Mouse (Mus musculus) liver, embryonic 16.5 days (tissue): ENCODE results near the gene Slc17a5. TPM values are rescaled to one million over a fixed set of nuclear protein-coding genes. Genes with fewer than 3 reads are reported as not detected.

Experiments used
- polyA plus RNA-seq: library from polyadenylated mRNA; unstranded; fragments of >200 nt; fragmentation: Nextera tagmentation; extraction: Ambion mirVana; gene quantifications from 2 replicates; pipeline ENCODE4 v1.2.1, GENCODE M21; 2015

Slc17a5 gene
- polyA plus RNA-seq, 1 experiment from 2014 or later, result 5.8 TPM

Other genes starting within 250 kb of the Slc17a5 start
- gene Gsta2, start 232.3 kb downstream of the Slc17a5 start, polyA plus RNA-seq, result 0.25 TPM in 1 of 2 replicates, not detected in the other
- not detected in 2 replicates for gene Dppa5a, start 219.9 kb downstream of the Slc17a5 start, polyA plus RNA-seq
- 0.06 TPM in 1 of 2 replicates, not detected in the other for gene Ooep, start 209.3 kb downstream of the Slc17a5 start, polyA plus RNA-seq
- gene Ddx43, start 192.3 kb downstream of the Slc17a5 start, polyA plus RNA-seq, result not detected in 2 replicates
- gene Cgas, start 144.8 kb downstream of the Slc17a5 start, polyA plus RNA-seq, result 0.67 and 0.84 TPM in 2 replicates
- 16.9 and 17.9 TPM in 2 replicates for gene Mto1, start 139.8 kb downstream of the Slc17a5 start, polyA plus RNA-seq
- gene Gm17324, start 139.3 kb downstream of the Slc17a5 start, polyA plus RNA-seq, result 0.24 and 0.42 TPM in 2 replicates
- gene Eef1a1, start 98.9 kb downstream of the Slc17a5 start, polyA plus RNA-seq, result 1,873 and 1,994 TPM in 2 replicates
- 0.07 and 0.15 TPM in 2 replicates for gene Cd109, start 27.5 kb upstream of the Slc17a5 start, polyA plus RNA-seq